Mouse (Mus musculus) heart, embryonic 12.5 days (tissue): Measurements from ENCODE around the gene Tnpo1. TPM values are rescaled to one million over a fixed set of nuclear protein-coding genes. Genes with fewer than 3 reads are reported as not detected.
A peak's percentile ranks its signal among the peaks of the same experiment; 100 is the strongest.
"Not testable (repeated sequence)": the region's sequence is repeated elsewhere in the genome, so short reads cannot be mapped to it uniquely, and the experiment has no call there.

Experiments used
- ATAC-seq: fragments of 200-750 bp; cut with Nextera tagmentation; 2 replicates; pipeline ENCODE4 v1.8.0; 2017; ENCODE audit warnings: moderate TSS enrichment, moderate library complexity; ENCODE audit not compliant: insufficient number of reproducible peaks, low FRiP score
- H3K27ac ChIP-seq: fragments of 300-500 bp; sonication (generic); 2 replicates; pipeline ENCODE4 v1.5.1; 2016; ENCODE audit warnings: mild to moderate bottlenecking, moderate library complexity; ENCODE audit not compliant: poor library complexity, severe bottlenecking
- H3K27me3 ChIP-seq: fragments of 300-500 bp; sonication (generic); replicated peaks from 2 replicates; pipeline ENCODE4 v1.6.1; 2016; ENCODE audit warnings: mild to moderate bottlenecking, moderate library complexity
- H3K36me3 ChIP-seq: fragments of 300-500 bp; sonication (generic); 2 replicates; pipeline ENCODE4 v1.6.1; 2016; ENCODE audit warnings: mild to moderate bottlenecking, moderate library complexity
- H3K4me1 ChIP-seq: fragments of 300-500 bp; sonication (generic); replicated peaks from 2 replicates; pipeline ENCODE4 v1.6.1; 2016; ENCODE audit warnings: mild to moderate bottlenecking
- H3K4me2 ChIP-seq: fragments of 300-500 bp; sonication (generic); 2 replicates; pipeline ENCODE4 v1.6.1; 2016; ENCODE audit warnings: mild to moderate bottlenecking, moderate library complexity
- H3K4me3 ChIP-seq: fragments of 300-500 bp; sonication (generic); 2 replicates; pipeline ENCODE4 v1.5.1; 2016; ENCODE audit warnings: mild to moderate bottlenecking
- H3K9ac ChIP-seq: fragments of 300-500 bp; sonication (generic); 2 replicates; pipeline ENCODE4 v1.6.1; 2016; ENCODE audit warnings: mild to moderate bottlenecking, moderate library complexity
- H3K9me3 ChIP-seq: fragments of 300-500 bp; sonication (generic); replicated peaks from 2 replicates; pipeline ENCODE4 v1.6.1; 2016; ENCODE audit warnings: mild to moderate bottlenecking, moderate library complexity
- WGBS: fragments of 180-500 bp; shearing (Covaris S2); methylation state at CpG from one replicate; pipeline ENCODE4 v1.1.7; 2016; 5-methylcytosine and 5-hydroxymethylcytosine counted together
- polyA plus RNA-seq: library from polyadenylated mRNA; unstranded; fragments of >200 nt; fragmentation: Nextera tagmentation; extraction: Ambion mirVana; gene quantifications from 2 replicates; pipeline ENCODE4 v1.2.1, GENCODE M21; 2016

Tnpo1 gene
- polyA plus RNA-seq, 1 experiment from 2014 or later: 54.1 TPM

DNA sequence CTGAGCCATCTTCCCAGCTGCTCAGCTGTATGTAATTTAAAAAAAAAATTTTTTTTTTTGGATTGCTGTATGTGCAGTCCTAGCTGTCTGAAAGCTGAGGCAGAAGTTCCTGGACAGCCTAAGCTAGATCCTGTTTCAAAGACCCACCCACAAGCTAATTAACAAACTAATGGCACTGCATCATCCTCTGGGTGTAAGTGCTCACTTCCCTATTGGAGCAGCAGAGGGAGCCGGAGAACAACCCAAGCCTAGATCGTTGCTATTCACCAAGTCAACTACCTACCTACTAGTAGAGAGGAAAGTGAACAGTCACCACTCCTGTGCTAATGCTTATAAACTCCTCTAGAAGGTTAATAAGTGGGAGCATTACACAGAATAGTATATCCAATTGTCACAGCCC lies 58.4 kb downstream of the Tnpo1 start:
- Histone ChIP-seq H3K27ac (no peak overlapping the region), H3K9ac (no peak overlapping the region), H3K9me3 (no peaks in the 10 kb centered on the region), H3K4me1 (no peaks in the 10 kb centered on the region), H3K36me3 (peaks cover 84% of the 10 kb centered on the region), H3K27me3 (no peaks in the 10 kb centered on the region), H3K4me2 (no peak overlapping the region), H3K4me3 (no peak overlapping the region)
- 59% methylated on average over 2 of the region's 2 CpGs for WGBS
- ATAC-seq: no peak

DNA sequence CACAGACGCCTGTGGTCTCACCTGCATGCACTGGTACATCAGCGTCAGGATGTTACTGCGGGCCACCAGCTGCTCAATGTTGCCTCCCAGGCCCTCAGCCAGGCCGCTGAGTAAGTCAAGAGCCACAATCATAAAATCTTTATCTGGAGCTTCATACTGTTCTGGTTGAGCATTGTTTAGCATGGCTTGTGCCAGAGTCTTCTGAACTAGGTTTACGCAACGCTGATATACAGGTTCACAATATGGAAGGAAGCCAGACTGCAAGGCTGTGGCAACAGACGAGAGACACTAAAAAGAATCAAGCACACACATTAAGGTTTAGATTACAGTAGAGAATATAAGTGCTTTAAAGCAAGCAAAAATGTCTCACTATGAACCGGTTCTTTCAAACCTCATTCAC lies 70.9 kb downstream of the Tnpo1 start:
- no peak overlapping the region for H3K4me3 ChIP-seq
- H3K9ac ChIP-seq: no peak overlapping the region
- WGBS: 86% methylated on average over 8 of the region's 8 CpGs
- no peaks in the 10 kb centered on the region for H3K4me1 ChIP-seq
- no peak overlapping the region for H3K27ac ChIP-seq
- H3K27me3 ChIP-seq: no peaks in the 10 kb centered on the region
- H3K36me3 ChIP-seq: peaks cover 68% of the 10 kb centered on the region
- H3K4me2 ChIP-seq: no peak overlapping the region
- ATAC-seq: no peak
- no peaks in the 10 kb centered on the region for H3K9me3 ChIP-seq

DNA sequence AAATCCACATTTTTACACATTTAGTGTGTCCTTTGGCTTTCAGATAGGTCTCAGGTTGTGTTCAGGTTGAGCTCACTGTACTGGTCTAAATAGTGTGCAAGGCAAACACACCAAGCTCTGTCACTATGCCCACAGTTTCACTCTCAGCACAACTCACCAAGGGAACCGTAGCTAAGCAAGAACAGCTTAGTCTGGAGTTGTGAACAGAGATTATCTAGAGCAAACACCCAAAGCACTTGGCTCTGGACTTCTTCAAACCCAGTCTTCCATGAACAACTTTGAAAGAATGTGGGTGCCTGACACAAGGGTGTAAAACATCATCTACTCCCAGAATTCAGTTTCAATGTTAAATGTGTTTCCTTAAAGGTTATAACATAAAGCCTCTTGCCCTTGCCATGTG lies 80.4 kb downstream of the Tnpo1 start:
- no peaks in the 10 kb centered on the region for H3K4me1 ChIP-seq
- H3K4me2 ChIP-seq: no peak overlapping the region
- no peak for ATAC-seq
- no peak overlapping the region for H3K4me3 ChIP-seq
- H3K36me3 ChIP-seq: peaks cover 50% of the 10 kb centered on the region
- no peak overlapping the region for H3K27ac ChIP-seq
- no peaks in the 10 kb centered on the region for H3K9me3 ChIP-seq
- no peaks in the 10 kb centered on the region for H3K27me3 ChIP-seq
- H3K9ac ChIP-seq: no peak overlapping the region
- 41% methylated on average over 1 of the region's 1 CpGs for WGBS

DNA sequence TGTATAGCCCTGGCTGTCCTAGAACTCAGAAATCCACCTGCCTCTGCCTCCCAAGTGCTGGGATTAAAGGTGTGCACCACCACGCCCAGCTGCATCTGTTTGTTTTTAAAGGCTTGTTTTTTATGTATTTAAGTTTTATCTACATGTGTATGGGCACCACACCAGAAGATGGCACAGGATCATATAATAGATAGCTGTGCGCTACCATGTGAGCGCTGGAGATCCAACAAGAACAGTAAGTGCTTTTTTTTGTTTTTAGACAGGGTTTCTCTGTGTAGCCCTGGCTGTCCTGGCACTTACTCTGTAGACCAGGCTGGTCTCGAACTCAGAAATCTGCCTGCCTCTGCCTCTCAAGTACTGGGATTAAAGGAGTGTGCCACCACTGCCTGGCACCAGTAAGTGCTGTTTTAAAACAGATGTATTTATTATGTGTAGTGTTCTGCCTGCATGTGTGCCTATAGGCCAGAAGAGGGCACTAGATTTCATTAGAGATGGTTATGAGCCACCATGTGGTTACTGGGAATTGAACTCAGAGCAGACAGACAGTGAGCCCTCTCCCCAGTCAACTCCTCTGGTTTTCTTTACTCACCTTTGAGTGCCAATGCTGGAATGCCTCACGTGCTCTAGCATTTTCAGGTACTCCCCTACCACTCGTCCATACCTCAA lies 89.6 kb downstream of the Tnpo1 start:
- WGBS: 86% methylated on average over 6 of the region's 6 CpGs
- Histone ChIP-seq H3K4me3 (no peak overlapping the region), H3K9ac (no peak overlapping the region), H3K27ac (no peak overlapping the region), H3K9me3 (no peaks in the 10 kb centered on the region), H3K27me3 (no peaks in the 10 kb centered on the region), H3K4me2 (no peak overlapping the region), H3K36me3 (peaks cover 24% of the 10 kb centered on the region), H3K4me1 (peaks cover 3% of the 10 kb centered on the region; the same call in 1 of the 2 replicates)
- no peak for ATAC-seq

DNA sequence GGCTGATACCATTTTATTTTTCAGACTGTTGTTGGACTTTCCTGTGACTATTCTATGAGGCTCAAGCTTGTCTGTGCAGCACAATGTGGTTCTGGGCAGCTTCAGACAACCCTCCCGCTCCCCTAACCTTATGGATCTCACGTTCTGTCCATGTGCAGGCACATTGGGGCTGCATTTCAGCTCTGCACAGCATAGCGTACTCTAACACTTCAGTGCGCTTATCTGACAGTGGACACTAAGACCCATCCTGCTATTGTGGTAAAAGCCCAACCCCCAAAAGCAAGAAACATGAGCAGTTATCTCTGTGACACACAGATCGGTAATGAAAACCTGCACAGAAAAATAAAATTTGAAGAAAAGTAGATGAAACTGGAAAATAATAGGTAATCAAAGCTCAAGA lies 90.4 kb downstream of the Tnpo1 start:
- H3K27ac ChIP-seq: no peak overlapping the region
- ATAC-seq: no peak
- H3K36me3 ChIP-seq: peaks cover 22% of the 10 kb centered on the region
- WGBS: 65% methylated on average over 5 of the region's 5 CpGs
- no peaks in the 10 kb centered on the region for H3K27me3 ChIP-seq
- H3K4me2 ChIP-seq: no peak overlapping the region
- no peak overlapping the region for H3K9ac ChIP-seq
- H3K9me3 ChIP-seq: no peaks in the 10 kb centered on the region
- H3K4me1 ChIP-seq: peaks cover 3% of the 10 kb centered on the region; the same call in 1 of the 2 replicates
- H3K4me3 ChIP-seq: no peak overlapping the region

DNA sequence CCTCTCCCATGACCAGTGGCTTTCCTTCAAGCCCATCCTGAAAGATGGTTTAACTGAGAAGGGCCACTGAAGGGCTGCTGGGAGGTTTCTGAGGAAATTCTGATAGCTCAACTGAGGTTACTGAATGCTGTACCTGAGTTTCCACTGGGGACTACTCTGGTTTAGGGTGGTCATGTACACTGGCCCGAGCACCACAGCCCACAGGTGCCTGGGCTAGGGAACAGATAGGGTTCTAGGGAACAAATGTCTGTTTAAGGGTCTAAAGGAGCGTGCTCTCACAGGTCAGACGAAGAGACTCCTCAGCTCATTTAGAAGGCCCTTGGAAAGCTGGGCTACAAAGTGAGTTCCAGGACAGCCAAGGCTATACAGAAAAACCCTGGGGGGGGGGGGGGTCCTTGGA lies 91.5 kb downstream of the Tnpo1 start:
- H3K4me1 ChIP-seq: peaks cover 3% of the 10 kb centered on the region; the same call in 1 of the 2 replicates
- H3K27ac ChIP-seq: no peak overlapping the region
- peaks cover 17% of the 10 kb centered on the region for H3K36me3 ChIP-seq
- ATAC-seq: 0 out of 2 replicates have a peak, but pooled peaks have one; percentile 9
- no peaks in the 10 kb centered on the region for H3K27me3 ChIP-seq
- H3K9ac ChIP-seq: no peak overlapping the region
- 77% methylated on average over 3 of the region's 3 CpGs for WGBS
- no peak overlapping the region for H3K4me2 ChIP-seq
- no peaks in the 10 kb centered on the region for H3K9me3 ChIP-seq
- no peak overlapping the region for H3K4me3 ChIP-seq

DNA sequence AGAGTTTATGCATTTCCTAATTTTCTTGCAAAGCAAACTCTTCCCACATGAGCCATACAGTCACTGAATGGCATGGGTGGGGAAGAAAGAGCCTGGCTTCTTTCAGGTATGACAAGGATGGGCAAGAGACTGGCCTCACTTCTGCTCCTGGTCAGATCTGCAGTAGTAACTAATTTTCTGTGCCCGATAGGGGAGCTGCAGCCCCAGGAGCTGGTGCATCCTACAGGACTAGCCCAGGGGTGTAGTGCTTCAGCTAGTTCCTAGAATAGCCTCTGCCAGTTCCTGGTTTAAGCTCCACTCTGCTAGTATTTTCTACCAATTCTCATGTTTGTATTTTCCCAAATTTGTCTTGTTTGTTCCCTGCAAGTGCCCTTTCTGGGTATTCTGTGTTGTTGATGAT lies 92.0 kb downstream of the Tnpo1 start:
- ATAC-seq: no peak
- 32% methylated on average over 1 of the region's 1 CpGs for WGBS
- Histone ChIP-seq H3K4me1 (peaks cover 3% of the 10 kb centered on the region; the same call in 1 of the 2 replicates), H3K4me2 (no peak overlapping the region), H3K36me3 (peaks cover 13% of the 10 kb centered on the region), H3K9ac (no peak overlapping the region), H3K4me3 (no peak overlapping the region), H3K27ac (no peak overlapping the region), H3K9me3 (no peaks in the 10 kb centered on the region), H3K27me3 (no peaks in the 10 kb centered on the region)

DNA sequence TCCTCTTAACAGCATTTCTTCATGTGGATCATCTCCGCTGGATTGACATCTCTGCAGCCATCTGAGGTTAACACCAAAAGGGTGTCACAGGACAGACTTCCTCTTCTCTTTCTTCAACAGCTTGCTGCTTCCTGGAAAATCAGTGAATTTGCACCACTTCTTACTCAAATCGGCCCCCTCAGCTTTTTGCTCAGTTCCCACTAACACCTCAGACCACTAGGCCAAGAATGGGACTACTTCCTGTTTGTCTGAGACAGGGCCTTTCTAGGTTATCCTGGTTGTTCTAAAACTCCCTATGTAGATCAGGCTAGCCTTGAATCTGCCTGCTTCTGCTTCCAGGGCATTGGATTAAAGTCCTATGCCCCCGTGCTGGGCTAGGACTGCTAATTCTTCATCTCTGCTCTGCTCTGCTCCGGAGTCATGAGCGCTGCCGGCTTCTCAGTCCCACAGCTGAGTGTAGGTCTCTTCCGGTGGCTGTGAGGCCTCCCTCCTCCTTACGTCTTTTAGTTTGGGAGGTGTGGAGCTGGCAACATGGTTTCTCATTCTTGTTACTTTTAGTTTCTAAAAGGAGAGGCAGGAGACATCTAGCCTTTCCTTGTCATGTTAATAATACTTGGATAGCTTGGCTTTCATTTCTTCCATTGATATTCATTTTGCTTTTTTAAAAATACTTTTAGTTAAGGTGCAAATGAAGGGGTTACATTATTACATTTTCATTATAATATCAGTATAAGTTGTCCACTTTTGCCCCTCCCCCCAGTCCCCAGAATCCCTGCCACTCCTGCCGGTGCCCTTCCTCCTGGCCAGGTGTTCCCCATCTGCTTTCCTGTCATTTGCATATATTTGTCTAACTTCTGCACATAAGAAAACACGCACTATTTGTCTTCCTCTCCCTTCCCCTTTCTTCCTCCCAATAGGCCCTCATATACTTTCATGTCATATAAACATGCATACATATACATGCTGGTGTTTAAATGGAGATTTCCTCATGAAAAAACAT lies 93.4 kb downstream of the Tnpo1 start:
- Histone ChIP-seq H3K9ac (no peak overlapping the region), H3K4me3 (no peak overlapping the region), H3K9me3 (no peaks in the 10 kb centered on the region), H3K36me3 (peaks cover 11% of the 10 kb centered on the region), H3K27me3 (no peaks in the 10 kb centered on the region), H3K4me1 (peaks cover 3% of the 10 kb centered on the region; the same call in 1 of the 2 replicates), H3K27ac (no peak overlapping the region), H3K4me2 (no peak overlapping the region)
- no peak for ATAC-seq
- 81% methylated on average over 10 of the region's 10 CpGs for WGBS

DNA sequence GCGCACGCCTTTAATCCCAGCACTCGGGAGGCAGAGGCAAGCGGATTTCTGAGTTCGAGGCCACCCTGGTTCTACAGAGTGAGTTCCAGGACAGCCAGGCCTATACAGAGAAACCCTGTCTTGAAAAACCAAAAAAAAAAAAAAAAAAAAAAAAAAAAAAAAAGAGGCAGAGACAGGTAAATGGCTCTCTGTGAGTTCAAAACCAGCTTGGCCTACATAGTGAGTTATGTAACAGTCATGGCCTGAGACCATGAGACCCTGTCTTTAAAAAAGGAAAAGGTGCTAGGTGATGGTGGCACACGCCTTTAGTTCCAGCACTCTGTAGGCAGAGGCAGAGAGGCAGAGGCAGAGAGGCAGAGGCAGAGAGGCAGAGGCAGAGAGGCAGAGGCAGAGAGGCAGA lies 97.2 kb downstream of the Tnpo1 start:
- not testable (repeated sequence) for H3K9me3 ChIP-seq, H3K9ac ChIP-seq, H3K4me3 ChIP-seq, H3K4me2 ChIP-seq, ATAC-seq, H3K27ac ChIP-seq, H3K4me1 ChIP-seq, H3K36me3 ChIP-seq, H3K27me3 ChIP-seq
- 92% methylated on average over 6 of the region's 6 CpGs for WGBS

DNA sequence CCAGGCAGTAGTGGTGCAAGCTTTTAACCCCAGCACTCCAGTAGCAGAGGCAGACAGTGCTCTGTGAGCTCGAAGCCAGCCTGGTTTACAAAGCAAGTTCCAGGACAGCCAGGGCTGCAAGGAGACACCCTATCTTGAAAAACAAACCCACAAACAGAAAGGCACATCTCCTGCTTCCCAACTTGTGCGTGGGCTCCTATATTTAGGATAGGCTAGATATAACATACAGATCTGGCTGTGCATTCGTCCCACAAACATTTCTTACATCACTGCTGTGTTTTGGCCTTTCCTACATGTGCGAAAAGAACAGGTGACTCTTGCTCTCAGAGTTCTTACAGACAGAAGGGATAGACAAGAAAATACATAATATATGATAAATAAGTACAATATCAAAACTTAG lies 100.6 kb downstream of the Tnpo1 start:
- Histone ChIP-seq H3K9me3 (no peaks in the 10 kb centered on the region), H3K9ac (no peak overlapping the region), H3K27me3 (no peaks in the 10 kb centered on the region), H3K27ac (no peak overlapping the region), H3K4me2 (no peak overlapping the region), H3K4me3 (no peak overlapping the region), H3K36me3 (no peaks in the 10 kb centered on the region), H3K4me1 (no peaks in the 10 kb centered on the region)
- no peak for ATAC-seq
- 71% methylated on average over 4 of the region's 4 CpGs for WGBS

DNA sequence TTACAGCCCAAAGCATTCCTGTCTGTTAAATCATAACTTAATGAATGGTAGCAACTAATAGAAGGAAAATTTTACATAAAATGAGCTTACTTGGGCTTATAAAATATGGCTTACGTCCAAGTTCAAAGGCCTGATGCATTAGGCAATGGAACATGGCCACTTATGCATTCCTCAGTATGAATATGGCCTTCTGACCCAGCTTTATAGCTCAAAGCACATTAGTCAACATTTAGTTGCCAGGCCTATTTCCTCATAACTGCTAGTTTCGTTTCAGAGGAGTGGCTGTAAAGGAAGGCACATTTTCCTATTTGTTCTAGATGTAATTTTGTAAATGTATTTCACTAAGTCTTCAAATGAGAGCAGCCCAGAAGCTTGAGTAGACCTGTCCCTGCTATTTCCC lies 107.1 kb downstream of the Tnpo1 start:
- Histone ChIP-seq H3K27me3 (no peaks in the 10 kb centered on the region), H3K9me3 (no peaks in the 10 kb centered on the region), H3K36me3 (no peaks in the 10 kb centered on the region), H3K9ac (no peak overlapping the region), H3K27ac (no peak overlapping the region), H3K4me3 (no peak overlapping the region), H3K4me2 (no peak overlapping the region), H3K4me1 (peaks cover 6% of the 10 kb centered on the region)
- WGBS: 78% methylated on average over 2 of the region's 2 CpGs
- no peak for ATAC-seq
